Mouse (Mus musculus) thymus, adult 2 months (tissue): ENCODE data around the gene Sobp.

ENCODE experiments used
- CTCF ChIP-seq: fragments of 200-500 bp; IDR thresholded peaks from 2 replicates; pipeline ENCODE4 v1.5.1; 2012; ENCODE audit warnings: mild to moderate bottlenecking, control low read depth, low read length, moderate library complexity, borderline replicate concordance; ENCODE audit not compliant: control insufficient read depth, poor library complexity, insufficient read depth; ENCODE audit errors: extremely low read depth
- POLR2A ChIP-seq: fragments of 200-500 bp; IDR thresholded peaks from 2 replicates; pipeline ENCODE4 v1.6.1; 2012; ENCODE audit warnings: mild to moderate bottlenecking, low read length, control low read depth, moderate library complexity; ENCODE audit not compliant: control insufficient read depth, poor library complexity, insufficient read depth; ENCODE audit errors: extremely low read depth

DNA sequence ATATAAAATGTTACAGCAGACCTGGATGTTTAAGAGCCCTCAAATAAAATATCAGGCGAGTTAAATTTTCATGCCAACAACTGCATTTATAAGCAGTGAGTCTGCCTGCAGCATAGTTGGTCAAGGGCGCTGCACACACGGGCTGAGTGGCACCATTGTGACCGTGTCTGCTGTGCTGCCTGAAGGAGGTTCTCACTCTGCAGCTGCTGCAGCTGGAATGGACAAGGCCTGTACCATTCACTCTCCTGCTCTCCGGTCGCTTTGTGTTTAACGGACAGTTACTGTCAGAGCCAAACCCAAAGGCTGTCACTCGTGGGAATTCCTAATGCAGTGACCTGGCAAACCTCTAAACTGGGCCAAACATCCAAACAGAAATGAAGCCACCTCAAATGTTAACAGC lies 101.0 kb downstream of the Sobp start:
- TF ChIP-seq CTCF: no peak
- no peak for TF ChIP-seq POLR2A
